Mouse (Mus musculus) liver, embryonic 15.5 days (tissue): ENCODE data around the gene Ccnl2. TPM values are rescaled to one million over a fixed set of nuclear protein-coding genes. Genes with fewer than 3 reads are reported as not detected.

ENCODE experiments used
- ATAC-seq: fragments of 200-750 bp; cut with Nextera tagmentation; 2 replicates; pipeline ENCODE4 v1.8.0; 2017; ENCODE audit warnings: moderate number of reproducible peaks, mild to moderate bottlenecking, moderate library complexity; ENCODE audit not compliant: insufficient read depth
- H3K27ac ChIP-seq: fragments of 300-500 bp; sonication (generic); replicated peaks from 2 replicates; pipeline ENCODE4 v1.5.1; 2015; ENCODE audit warnings: mild to moderate bottlenecking, inconsistent platforms
- H3K27me3 ChIP-seq: fragments of 300-500 bp; sonication (generic); 2 replicates; pipeline ENCODE4 v1.6.1; 2015; ENCODE audit warnings: mild to moderate bottlenecking, inconsistent platforms
- H3K36me3 ChIP-seq: fragments of 300-500 bp; sonication (generic); replicated peaks from 2 replicates; pipeline ENCODE4 v1.6.1; 2015; ENCODE audit warnings: moderate library complexity, mild to moderate bottlenecking, inconsistent platforms
- H3K4me1 ChIP-seq: fragments of 300-500 bp; sonication (generic); replicated peaks from 2 replicates; pipeline ENCODE4 v1.6.1; 2015; ENCODE audit warnings: inconsistent platforms
- H3K4me2 ChIP-seq: fragments of 300-500 bp; sonication (generic); 2 replicates; pipeline ENCODE4 v1.6.1; 2015; ENCODE audit warnings: moderate library complexity, mild to moderate bottlenecking, inconsistent platforms
- H3K4me3 ChIP-seq: fragments of 300-500 bp; sonication (generic); replicated peaks from 2 replicates; pipeline ENCODE4 v1.5.1; 2015; ENCODE audit warnings: mild to moderate bottlenecking, inconsistent platforms
- H3K9ac ChIP-seq: fragments of 300-500 bp; sonication (generic); 2 replicates; pipeline ENCODE4 v1.6.1; 2015; ENCODE audit warnings: moderate library complexity, mild to moderate bottlenecking, inconsistent platforms
- H3K9me3 ChIP-seq: fragments of 300-500 bp; sonication (generic); replicated peaks from 2 replicates; pipeline ENCODE4 v1.6.1; 2016; ENCODE audit warnings: inconsistent platforms
- WGBS: fragments of 180-500 bp; shearing (Covaris S2); methylation state at CpG from one replicate; pipeline ENCODE4 v1.1.7; 2015; ENCODE audit warnings: mixed read lengths; ENCODE audit not compliant: insufficient replicate concordance; 5-methylcytosine and 5-hydroxymethylcytosine counted together
- polyA plus RNA-seq: library from polyadenylated mRNA; unstranded; fragments of >200 nt; fragmentation: Nextera tagmentation; extraction: Ambion mirVana; gene quantifications from 2 replicates; pipeline ENCODE4 v1.2.1, GENCODE M21; 2015

Gene Ccnl2
- polyA plus RNA-seq, 1 experiment from 2014 or later: 65.6 TPM

DNA sequence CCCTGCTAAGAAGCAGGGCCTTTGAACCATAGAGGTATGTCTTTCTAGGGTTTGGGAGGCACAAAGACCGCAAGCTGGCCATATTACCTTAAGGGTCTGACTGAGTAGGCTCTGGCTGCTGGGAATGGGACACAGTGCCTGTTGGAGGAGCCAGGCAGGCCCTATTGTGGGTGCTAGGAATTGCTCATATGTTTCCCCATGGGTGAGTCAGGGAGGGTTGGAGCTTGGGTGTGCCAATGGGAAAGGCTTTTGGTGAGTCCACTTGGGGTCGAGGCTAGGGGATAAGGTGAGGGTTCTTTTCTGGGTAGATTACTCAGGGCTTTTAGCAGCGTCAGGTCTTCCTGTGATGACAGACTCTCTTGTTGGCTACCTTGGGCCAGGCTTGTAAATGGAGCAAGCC, 39.1 kb downstream of the Ccnl2 start:
- Histone ChIP-seq H3K9ac (no peak overlapping the region), H3K27ac (no peak overlapping the region), H3K9me3 (no peaks in the 10 kb centered on the region), H3K4me1 (peaks cover 55% of the 10 kb centered on the region), H3K4me3 (no peak overlapping the region), H3K27me3 (peaks cover 3% of the 10 kb centered on the region; the same call in 1 of the 2 replicates), H3K4me2 (no peak overlapping the region), H3K36me3 (peaks cover 33% of the 10 kb centered on the region)
- ATAC-seq: no peak
- WGBS: 84% methylated on average over 3 of the region's 3 CpGs

DNA sequence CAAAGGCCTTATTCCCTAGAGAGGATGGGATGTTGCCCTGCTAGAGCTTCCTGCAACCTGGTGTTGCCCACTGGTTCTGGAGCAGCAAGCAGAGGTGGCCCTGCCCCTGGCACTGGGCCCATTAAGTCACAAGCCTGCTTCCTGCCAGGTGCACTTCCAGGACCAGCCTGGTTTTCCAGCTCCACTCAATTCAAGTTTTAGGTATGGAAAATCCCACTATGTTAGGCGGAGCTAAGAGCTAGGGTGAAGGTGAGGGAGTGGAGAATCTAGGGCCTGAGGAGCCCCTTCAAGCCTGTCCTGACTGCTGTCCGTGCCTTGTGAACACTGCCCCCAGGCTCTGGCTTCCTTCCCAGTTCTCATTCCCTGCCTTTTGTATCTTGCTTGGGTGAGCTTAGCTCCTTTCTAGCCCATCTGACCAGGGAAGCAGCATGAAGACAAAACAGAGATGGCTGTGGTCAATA, 39.7 kb downstream of the Ccnl2 start:
- Histone ChIP-seq H3K4me3 (no peak overlapping the region), H3K9ac (no peak overlapping the region), H3K36me3 (peaks cover 39% of the 10 kb centered on the region), H3K4me1 (peaks cover 55% of the 10 kb centered on the region), H3K4me2 (no peak overlapping the region), H3K27ac (no peak overlapping the region), H3K27me3 (no peaks in the 10 kb centered on the region), H3K9me3 (no peaks in the 10 kb centered on the region)
- 77% methylated on average over 2 of the region's 2 CpGs for WGBS
- ATAC-seq: no peak

DNA sequence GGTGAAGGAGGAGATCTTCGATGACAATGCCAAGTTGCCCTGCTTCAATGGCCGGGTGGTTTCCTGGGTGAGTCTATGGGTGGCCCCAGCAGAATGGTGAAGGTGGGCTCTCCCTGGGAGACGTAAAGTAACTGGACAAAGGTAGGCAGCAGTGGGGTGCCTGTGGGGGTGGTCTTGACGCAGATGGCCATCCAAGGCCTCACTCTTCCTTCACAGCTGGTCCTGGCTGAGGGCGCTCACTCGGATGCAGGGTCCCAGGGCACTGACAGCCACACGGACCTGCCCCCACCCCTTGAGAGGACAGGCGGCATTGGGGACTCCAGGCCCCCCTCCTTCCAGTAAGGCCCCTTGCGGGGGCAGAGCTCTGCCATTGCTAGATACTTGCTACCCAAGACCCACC, 41.1 kb downstream of the Ccnl2 start:
- Histone ChIP-seq H3K36me3 (peaks cover 53% of the 10 kb centered on the region), H3K9me3 (no peaks in the 10 kb centered on the region), H3K9ac (no peak overlapping the region), H3K4me1 (peaks cover 46% of the 10 kb centered on the region), H3K27ac (no peak overlapping the region), H3K4me3 (no peak overlapping the region), H3K4me2 (no peak overlapping the region), H3K27me3 (no peaks in the 10 kb centered on the region)
- 86% methylated on average over 9 of the region's 9 CpGs for WGBS
- ATAC-seq: no peak

DNA sequence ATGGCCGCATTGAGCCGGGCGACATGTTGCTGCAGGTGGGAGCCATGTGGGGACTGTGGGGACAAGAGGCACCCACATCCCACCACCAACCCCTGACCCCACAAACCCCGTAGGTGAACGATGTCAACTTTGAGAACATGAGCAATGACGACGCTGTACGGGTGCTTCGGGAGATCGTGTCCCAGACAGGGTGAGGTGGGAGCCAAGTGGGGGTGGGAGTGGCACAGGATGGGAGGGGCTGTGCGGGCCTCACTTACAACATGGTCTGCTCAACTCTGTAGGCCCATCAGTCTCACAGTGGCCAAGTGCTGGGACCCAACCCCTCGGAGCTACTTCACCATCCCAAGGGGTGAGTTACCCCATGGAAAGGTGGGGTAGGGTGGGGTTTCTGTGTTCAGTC, 42.7 kb downstream of the Ccnl2 start:
- Histone ChIP-seq H3K27me3 (no peaks in the 10 kb centered on the region), H3K4me2 (no peak overlapping the region), H3K4me1 (peaks cover 31% of the 10 kb centered on the region), H3K9me3 (no peaks in the 10 kb centered on the region), H3K36me3 (peaks cover 68% of the 10 kb centered on the region), H3K4me3 (no peak overlapping the region), H3K9ac (no peak overlapping the region), H3K27ac (no peak overlapping the region)
- no peak for ATAC-seq
- WGBS: 90% methylated on average over 12 of the region's 12 CpGs

DNA sequence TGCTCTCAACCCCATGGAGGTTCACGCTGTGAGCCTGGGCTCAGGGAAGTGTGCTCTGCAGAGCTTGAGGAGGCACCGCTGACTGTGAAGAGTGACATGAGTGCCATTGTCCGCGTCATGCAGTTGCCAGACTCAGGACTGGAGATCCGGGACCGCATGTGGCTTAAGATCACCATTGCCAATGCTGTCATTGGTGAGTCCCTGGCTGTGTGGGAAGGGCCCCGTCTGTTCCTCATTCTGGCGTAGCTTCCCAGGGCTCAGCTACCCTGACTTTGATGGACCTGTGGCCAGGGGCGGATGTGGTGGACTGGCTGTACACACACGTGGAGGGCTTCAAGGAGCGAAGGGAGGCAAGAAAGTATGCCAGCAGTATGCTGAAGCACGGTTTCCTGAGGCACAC, 43.8 kb downstream of the Ccnl2 start:
- no peak overlapping the region for H3K27ac ChIP-seq
- H3K9me3 ChIP-seq: no peaks in the 10 kb centered on the region
- peaks cover 25% of the 10 kb centered on the region for H3K4me1 ChIP-seq
- no peak for ATAC-seq
- H3K9ac ChIP-seq: no peak overlapping the region
- 76% methylated on average over 12 of the region's 12 CpGs for WGBS
- H3K27me3 ChIP-seq: no peaks in the 10 kb centered on the region
- peaks cover 71% of the 10 kb centered on the region for H3K36me3 ChIP-seq
- no peak overlapping the region for H3K4me3 ChIP-seq
- H3K4me2 ChIP-seq: no peak overlapping the region

DNA sequence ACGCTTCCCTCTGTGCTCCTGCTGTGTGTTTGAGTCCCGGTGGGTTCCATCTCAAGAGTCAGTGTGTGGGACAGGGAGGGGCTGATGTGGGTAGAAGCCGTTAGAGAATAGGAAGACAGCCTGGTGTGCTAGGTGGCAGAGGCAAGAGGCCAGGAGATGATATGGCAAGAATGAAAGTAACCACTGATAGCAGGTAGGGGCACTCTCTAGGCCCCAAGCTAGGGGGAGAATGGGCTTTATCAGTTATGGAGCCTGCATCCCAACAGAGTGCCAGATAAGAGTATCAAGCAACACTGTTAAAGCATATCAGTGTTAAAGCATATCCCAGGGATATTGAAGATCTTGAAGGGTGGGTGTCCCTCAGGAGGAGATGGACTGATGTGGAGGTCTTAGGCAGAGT, 44.6 kb downstream of the Ccnl2 start:
- no peaks in the 10 kb centered on the region for H3K27me3 ChIP-seq
- peaks cover 71% of the 10 kb centered on the region for H3K36me3 ChIP-seq
- peak; percentile 48 for ATAC-seq
- 36% methylated on average over 3 of the region's 3 CpGs for WGBS
- H3K9ac ChIP-seq: no peak overlapping the region
- H3K9me3 ChIP-seq: no peaks in the 10 kb centered on the region
- H3K27ac ChIP-seq: peak overlapping the region; percentile 29; the same call in 1 of the 2 replicates
- no peak overlapping the region for H3K4me3 ChIP-seq
- H3K4me2 ChIP-seq: peak overlapping the region; percentile 7; the same call in 1 of the 2 replicates
- H3K4me1 ChIP-seq: peaks cover 20% of the 10 kb centered on the region

DNA sequence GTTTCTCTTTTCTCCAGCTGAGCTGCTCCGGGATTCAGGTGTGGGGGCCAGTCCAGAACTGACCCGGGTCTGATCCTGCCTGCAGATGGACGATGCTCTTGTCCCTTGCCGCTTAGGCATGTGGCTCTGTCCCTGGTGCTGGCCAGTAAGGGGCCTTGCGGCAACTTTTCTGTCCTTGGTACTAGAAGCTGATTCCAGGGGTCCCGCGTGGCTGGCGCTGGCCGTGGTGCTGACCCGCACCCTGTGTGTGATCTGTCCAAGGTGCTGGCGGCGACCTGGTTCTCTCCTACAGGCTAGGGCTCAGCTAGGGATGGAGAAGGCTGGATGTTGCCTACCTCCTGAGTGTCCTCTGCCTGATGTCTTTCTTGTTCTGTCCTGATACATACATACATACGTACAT, 47.0 kb downstream of the Ccnl2 start:
- H3K9ac ChIP-seq: no peak overlapping the region
- H3K4me3 ChIP-seq: no peak overlapping the region
- no peaks in the 10 kb centered on the region for H3K27me3 ChIP-seq
- ATAC-seq: no peak
- H3K4me1 ChIP-seq: peaks cover 15% of the 10 kb centered on the region
- H3K9me3 ChIP-seq: no peaks in the 10 kb centered on the region
- H3K27ac ChIP-seq: no peak overlapping the region
- WGBS: 34% methylated on average over 13 of the region's 13 CpGs
- H3K4me2 ChIP-seq: no peak overlapping the region
- H3K36me3 ChIP-seq: peaks cover 58% of the 10 kb centered on the region

DNA sequence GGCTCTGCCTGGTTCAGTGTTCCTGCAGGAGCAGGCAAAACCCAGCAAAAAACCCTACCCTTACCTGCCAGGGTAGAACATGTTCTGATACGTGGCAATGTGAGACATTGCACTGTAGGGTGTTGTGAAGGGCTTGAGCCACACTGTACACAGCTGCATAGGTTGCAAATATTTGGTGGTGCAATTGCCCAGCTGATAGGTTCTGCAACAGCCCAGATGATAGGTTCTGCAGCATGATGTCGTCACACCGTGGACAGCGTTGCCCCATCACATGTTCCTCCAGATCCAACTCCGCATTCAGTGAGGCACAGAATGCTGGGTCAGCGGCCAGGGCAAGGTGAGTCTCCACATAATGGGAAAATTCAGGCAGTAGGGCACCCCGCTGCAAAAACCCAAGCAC, 49.5 kb downstream of the Ccnl2 start:
- WGBS: 70% methylated on average over 7 of the region's 7 CpGs
- H3K27ac ChIP-seq: no peak overlapping the region
- no peaks in the 10 kb centered on the region for H3K27me3 ChIP-seq
- no peak for ATAC-seq
- H3K9ac ChIP-seq: no peak overlapping the region
- H3K4me2 ChIP-seq: no peak overlapping the region
- H3K4me1 ChIP-seq: peaks cover 2% of the 10 kb centered on the region
- no peak overlapping the region for H3K4me3 ChIP-seq
- H3K9me3 ChIP-seq: no peaks in the 10 kb centered on the region
- H3K36me3 ChIP-seq: peaks cover 58% of the 10 kb centered on the region

DNA sequence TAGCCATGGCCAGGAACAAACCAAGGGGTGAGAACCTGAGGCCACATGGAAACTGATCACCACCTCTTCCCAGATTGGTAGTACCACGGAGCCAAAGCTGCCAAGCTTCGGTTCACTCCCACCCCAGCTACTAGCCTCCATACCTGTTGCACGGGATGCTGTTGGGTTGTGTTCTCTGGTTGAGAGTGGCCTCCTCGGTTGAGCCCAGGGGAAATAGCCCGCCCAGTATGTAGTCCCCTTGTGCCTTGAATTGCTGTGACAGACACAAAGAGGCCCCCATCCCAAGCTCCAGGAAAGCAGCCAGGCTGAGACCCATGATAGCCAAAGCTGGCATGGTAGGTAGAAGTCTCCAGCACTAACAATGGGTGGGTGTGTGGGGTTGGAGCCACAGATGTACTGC, 50.7 kb downstream of the Ccnl2 start, which contains the start of gene Tas1r3:
Gene Tas1r3 (minus strand): TSS at position 362 of the 400 bp plus-strand sequence.
- H3K27me3 ChIP-seq: no peaks in the 10 kb centered on the region
- no peak within 1 kb of the TSS for H3K4me2 ChIP-seq
- no peak within 1 kb of the TSS for H3K4me3 ChIP-seq
- WGBS: 62% methylated on average over 5 of the region's 5 CpGs
- no peaks in the 10 kb centered on the region for H3K9me3 ChIP-seq
- peaks cover 50% of the 10 kb centered on the region for H3K36me3 ChIP-seq
- H3K9ac ChIP-seq: no peak within 1 kb of the TSS
- no peak for ATAC-seq
- no peak within 1 kb of the TSS for H3K27ac ChIP-seq
- peaks cover 7% of the 10 kb centered on the region for H3K4me1 ChIP-seq

DNA sequence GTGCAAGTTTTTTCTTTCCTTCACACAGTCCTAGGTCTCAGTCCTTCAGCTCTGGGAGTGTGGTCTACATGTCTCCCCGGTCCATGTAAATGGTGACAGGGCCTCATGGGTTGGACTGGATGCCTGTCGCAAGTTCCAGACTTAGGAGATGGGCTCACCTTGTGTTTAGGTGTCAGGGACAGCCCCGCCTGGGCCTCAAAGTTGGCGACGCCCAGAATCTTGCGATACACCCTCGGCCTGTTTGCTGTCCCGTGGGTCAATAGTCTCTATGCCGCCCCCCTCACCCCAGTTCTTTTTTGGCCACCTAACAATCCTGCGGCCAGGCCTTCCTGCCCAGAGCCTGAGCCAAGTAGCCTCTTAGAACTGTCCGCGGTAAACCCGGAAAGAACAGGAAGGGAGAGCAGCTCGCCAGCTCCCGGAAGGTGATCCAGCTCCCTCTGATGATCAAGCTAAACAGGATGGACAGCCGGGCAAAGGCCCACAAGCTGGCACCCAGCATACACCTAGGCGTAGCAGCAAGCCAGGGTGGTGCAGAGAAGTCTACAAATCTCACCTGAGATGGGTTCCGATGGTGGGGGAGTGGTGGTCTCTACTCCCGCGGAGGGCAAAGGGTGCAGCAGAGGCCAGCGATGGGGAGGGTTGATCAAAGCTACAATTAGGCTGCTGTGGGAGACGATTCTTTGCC, 56.5 kb downstream of the Ccnl2 start:
- H3K4me1 ChIP-seq: peaks cover 42% of the 10 kb centered on the region
- WGBS: 5% methylated on average over 22 of the region's 22 CpGs
- H3K9ac ChIP-seq: peak overlapping the region; percentile 77
- peak overlapping the region; percentile 65; the same call in 1 of the 2 replicates for H3K27ac ChIP-seq
- no peaks in the 10 kb centered on the region for H3K27me3 ChIP-seq
- peaks cover 48% of the 10 kb centered on the region for H3K36me3 ChIP-seq
- H3K9me3 ChIP-seq: no peaks in the 10 kb centered on the region
- H3K4me3 ChIP-seq: peak overlapping the region; percentile 91
- peak; percentile 41 for ATAC-seq
- peak overlapping the region; percentile 97 for H3K4me2 ChIP-seq

DNA sequence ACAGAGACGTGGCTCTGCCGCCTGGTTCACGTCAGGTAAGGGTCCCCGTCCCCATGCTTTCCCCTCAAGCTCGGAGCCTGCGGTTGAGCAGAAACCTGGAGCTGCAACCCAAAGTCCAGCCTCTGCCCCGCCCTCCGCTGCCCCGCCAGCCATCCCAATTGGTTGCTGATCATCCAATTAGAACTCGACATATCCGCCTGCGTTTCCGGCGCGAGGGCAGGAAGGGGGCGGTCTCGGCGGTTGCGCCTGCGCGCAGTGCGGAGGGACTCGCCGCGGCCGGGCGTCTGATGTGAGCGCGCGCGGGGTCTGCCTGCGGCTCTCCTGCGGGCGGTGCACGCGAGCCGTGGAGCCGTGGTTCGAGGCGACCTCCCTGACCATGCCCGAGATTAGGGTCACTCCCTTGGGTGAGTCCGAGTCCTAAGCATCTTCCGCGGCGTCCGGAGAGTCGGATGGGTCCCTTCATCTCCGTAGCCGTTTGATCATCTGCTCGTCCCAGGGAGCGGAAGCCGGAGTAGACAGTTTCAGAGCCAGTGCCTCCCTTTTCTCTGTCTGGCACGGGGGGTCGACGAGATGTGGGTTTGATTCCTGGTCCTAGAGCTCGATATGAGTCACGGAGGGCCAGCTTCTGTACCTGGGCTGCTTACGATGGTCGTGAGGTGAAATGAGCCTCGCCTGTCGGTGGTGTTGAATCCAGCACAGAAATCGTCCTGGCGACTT, 57.2 kb downstream of the Ccnl2 start, which contains the start of the genes Cptp and Ints11:
Gene Cptp (minus strand): TSS at position 124 of the 717 bp plus-strand sequence.
Gene Ints11 (plus strand): TSS at position 230 of the 717 bp plus-strand sequence.
- Histone ChIP-seq H3K4me1 (peaks cover 42% of the 10 kb centered on the region), H3K36me3 (peaks cover 52% of the 10 kb centered on the region), H3K4me3 (peak within 1 kb of the TSS; percentile 91), H3K27me3 (no peaks in the 10 kb centered on the region), H3K9me3 (no peaks in the 10 kb centered on the region), H3K4me2 (peak within 1 kb of the TSS; percentile 97), H3K9ac (peak within 1 kb of the TSS; percentile 86), H3K27ac (peak within 1 kb of the TSS; percentile 72)
- under 1% methylated on average over 63 of the region's 63 CpGs for WGBS
- ATAC-seq: peak; percentile 95
